Mouse (Mus musculus) C2C12 (cell line): ENCODE measurements around the gene Ccn5.

Source experiments
- CTCF ChIP-seq: IDR thresholded peaks from one replicate; pipeline ENCODE4 v1.5.1; 2011; ENCODE audit not compliant: control insufficient read depth, insufficient read depth, insufficient read length
- MAX ChIP-seq: IDR thresholded peaks from one replicate; pipeline ENCODE4 v1.6.1; 2011; ENCODE audit warnings: mild to moderate bottlenecking, control low read depth

DNA sequence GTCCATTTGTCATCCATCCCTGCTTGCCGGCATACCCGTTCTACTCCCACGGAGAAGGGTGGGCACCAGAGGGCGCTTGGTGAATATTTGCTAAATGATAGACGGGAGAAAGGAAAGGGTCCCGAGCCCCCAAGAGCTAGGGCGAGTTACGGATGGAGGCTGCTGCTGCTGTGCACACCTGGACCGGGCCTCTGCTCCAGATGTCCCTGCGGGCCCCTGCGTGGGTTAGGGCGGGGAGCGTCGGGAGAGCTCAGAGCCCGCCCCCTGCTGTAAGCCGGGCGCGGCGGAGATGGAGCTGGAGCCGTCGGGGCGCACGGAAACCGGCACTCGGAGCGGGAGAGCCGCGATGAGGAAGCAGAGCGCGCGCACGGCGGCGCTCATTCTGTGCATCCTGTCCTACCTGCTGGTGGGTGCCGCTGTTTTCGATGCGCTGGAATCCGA is 32.8 kb downstream of the Ccn5 start, which contains the start of gene Kcnk15:
- TF ChIP-seq CTCF (no peak), MAX (no peak)
